Mouse (Mus musculus): ENCODE results near the gene Vwde.

Vwde gene

DNA sequence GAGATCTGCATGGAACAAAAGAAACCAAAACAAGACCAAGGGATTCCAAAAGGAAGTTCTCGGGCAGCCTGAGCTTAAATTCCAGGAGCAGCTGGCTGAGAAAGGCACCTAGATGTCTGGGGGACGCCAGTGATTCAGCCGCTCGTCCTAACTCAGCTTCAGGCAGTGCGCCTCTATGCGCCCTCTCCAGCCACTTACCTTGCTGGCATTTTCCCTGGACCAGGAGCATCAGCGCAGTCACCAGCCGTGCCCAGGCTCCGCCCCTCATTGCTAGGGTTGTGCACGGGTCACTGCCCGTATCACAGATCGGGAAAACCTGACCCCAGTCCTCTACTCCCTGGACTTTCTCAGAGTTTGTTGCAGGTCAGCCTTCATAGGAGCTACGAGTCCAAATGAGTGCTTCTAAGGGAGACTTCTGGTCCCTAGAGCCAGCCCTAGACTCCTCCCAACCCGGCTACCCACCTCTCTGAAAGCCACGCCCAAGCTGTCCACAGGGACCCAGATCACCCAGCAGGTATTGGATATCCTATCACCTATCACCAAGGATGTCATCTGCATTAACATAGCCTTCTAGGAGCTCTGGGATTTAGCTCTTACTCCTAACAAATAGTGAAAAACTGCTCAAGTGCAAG, at the start of gene Vwde:
Gene Vwde (minus strand): TSS at position 370 of the 632 bp plus-strand sequence.
- DNase-seq (ENCODE audit: low read depth) = no peak

DNA sequence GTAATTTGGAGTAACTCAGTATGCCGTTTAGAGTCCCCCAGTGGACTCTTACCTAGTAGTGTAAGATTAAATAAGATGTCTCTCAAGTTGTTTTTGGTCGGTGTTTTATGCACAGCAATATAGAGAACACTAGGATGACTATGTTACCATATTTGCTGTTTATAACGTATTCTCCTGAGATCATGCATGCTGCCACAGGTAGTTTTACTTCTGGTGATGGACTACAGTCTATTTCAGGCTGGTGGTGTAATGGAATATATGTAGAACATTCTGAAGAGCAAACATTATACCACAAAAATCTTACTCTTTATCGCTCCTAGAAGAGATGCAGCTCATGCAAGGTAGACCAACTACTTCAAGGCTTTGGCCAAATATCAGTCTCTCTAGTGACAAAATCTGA, 30.6 kb upstream of the Vwde start:
- no peak for DNase-seq (ENCODE audit: low read depth)

- peak; percentile 32 for DNase-seq (ENCODE audit: low read depth)
Measured at GRCm38 (mm10) chr6:13248317-13248969, 23.7 kb upstream of the Vwde start.

GRCm38 (mm10) chr6:13206157-13206556, 18.6 kb downstream of the Vwde start:
- DNase-seq (ENCODE audit: low read depth) = no peak

DNA sequence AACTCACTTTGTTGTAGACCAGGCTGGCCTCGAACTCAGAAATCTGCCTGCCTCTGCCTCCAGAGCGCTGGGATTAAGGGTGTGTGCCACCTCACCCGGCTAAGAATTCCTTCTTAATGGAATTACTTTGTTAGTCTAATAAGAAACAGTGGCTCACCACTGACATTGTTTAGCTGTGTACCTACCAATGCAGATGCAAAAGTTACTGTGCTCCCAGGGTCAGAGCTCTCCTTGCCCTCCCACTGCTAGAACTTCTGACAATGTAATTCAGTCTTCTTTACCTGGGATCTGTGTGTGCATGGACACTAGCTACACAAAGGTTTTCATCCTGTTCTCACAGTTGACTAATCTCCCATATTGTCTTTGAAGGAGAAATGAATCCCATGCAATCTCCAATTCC, 27.3 kb downstream of the Vwde start:
- DNase-seq (ENCODE audit: low read depth) = no peak

DNA sequence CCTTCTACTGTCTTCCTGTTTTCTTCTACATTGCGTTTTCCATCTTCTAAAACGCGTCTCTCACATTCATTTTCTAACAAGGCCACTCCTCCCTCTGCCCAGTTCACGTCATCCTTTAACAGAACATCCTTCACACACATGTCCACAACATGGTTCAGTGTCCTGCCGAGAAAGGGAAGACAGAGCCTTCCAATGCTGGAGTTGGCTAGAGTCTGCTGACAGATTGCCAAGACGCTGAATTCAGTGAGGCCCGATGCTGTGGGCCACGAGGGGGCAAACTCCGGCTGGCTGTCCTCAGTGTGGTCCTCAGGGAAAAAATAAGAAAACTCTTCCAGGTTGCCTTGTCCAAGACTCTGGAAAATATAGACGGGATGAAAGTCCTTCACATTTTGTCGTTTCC, 37.9 kb downstream of the Vwde start:
- DNase-seq (ENCODE audit: low read depth) = no peak

DNA sequence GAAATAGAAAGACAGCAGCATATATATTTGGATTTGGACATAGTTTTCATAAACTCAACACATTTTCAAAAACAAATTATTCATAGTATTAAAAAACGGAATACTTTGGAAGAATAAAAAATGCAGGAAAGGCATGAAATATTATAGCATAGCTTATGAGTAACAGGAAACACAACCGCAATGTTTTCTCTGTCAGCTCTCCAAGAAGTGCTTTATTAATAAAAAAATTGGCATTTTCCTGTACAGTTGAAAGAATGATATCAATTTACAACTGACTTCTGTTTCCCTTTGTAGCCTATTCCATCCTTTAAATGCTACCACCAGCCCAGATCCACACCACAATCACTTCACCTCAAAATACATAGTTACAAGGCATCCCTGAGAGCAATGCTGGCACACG, 44.7 kb downstream of the Vwde start:
- no peak for DNase-seq (ENCODE audit: low read depth)

GRCm38 (mm10) chr6:13169459-13170150, 55.2 kb downstream of the Vwde start:
- no peak for DNase-seq (ENCODE audit: low read depth)

DNA sequence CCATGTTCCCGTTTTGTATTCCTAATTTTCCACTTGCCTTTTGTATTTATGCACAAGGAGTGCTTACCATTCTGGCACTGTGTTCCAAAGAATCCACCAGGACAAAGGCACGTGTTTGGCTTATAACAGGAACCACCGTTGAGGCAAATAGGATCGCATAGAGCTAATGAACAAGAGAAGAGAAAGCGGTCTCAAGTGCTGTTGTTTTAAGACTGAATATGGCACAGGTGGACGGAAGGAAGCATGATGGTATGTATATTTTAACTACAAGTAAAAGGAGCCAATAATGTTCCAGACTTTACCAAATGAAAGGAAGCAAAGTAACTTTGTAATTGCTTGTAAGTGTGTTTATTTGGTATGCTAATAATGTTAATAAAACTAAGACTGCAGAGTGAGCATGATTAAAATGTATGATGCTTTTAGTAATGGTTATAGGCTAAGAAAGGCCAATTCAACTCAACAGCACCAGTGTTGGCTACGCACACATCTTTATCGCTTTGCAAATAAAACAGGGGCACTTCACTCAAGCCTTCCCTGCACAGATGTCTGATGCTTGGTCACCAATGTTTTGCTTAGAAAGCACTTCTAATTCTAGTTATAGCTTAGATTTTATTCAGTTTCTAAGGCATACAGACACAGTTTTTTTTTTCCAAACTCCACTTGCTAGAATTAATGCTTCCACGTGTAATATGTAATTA, 58.4 kb downstream of the Vwde start:
- DNase-seq (ENCODE audit: low read depth) = no peak

DNA sequence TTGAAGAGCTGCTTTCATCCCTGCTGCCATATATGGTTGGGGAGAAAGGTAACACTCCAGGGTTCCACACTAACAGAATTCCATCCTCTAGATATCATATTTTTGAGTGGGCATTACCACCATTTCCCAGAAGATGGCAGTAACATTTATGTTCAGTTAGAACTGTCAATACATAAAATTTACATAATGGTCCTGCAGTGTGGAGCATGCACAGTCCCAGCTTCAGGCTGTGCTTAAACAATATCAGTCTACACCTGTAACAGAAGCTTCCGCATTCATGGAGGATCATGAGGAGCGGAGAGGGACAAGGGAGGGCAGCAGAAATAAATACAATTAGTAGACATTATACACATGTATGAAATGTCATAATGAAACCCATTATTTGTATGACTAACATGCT, 65.3 kb downstream of the Vwde start:
- no peak for DNase-seq (ENCODE audit: low read depth)

GRCm38 (mm10) chr6:13153888-13154697, 70.7 kb downstream of the Vwde start:
- DNase-seq (ENCODE audit: low read depth) = no peak

DNA sequence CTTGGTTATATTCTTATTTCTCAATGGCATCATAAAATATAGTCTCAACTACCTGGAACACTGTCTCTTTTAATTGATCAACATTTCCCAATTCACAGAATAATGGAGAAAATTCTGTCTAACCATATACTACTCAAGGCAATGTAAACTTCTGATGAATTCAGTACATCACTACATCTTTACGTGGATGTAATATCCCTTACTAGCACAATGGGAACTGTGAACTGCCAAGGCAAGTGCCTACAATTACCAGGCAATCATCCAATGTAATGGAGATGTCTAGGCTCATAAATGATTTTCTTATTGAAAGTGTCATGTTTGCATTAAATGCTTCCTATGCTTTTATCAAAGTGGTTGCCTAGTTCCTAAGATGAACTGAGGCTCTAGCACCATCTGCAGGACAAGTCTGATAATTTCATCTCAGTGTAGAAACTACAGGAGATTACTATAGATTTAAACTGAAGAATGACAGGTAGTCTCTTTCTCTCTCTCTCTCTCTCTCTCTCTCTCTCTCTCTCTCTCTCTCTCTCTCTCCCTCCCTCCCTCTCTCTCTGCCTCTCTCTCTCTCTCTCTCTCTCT, 72.6 kb downstream of the Vwde start:
- peak; percentile 61 for DNase-seq (ENCODE audit: low read depth)

GRCm38 (mm10) chr6:13137255-13137654, 87.5 kb downstream of the Vwde start:
- DNase-seq (ENCODE audit: low read depth) = no peak

DNA sequence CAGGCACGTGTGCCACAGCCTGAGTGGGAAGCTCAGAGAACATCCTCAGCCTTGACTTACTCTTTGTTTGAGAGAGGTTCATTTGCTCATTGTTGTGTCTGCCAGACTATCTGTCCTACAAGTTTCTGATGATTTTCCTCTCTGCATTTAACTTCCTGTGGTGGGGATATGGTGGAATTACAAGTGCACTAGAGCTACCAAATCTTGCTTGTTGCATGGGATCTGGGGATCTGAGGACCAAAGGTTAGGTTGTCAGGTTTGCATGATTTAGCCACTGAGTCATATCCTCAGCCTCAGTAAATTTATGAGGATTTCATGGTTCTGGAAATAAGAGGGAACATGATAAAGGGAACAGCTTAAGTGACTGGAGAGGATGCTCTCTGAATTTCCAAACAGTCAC, 116.1 kb downstream of the Vwde start:
- no peak for DNase-seq (ENCODE audit: low read depth)

Data from induced T-regulatory cell, adult 2 months (primary cell).